Mouse (Mus musculus) heart, embryonic 11.5 days (tissue): ENCODE data around the gene Fbln5. TPM values are rescaled to one million over a fixed set of nuclear protein-coding genes. Genes with fewer than 3 reads are reported as not detected.

Experiments
- ATAC-seq: fragments of 200-750 bp; cut with Nextera tagmentation; replicated peaks from 2 replicates; pipeline ENCODE4 v1.8.0; 2017; ENCODE audit warnings: moderate library complexity; ENCODE audit not compliant: insufficient number of reproducible peaks, low FRiP score, low TSS enrichment
- H3K27ac ChIP-seq: fragments of 300-500 bp; sonication (generic); 2 replicates; pipeline ENCODE4 v1.5.1; 2014; ENCODE audit warnings: mild to moderate bottlenecking, low read depth, low read length
- H3K27me3 ChIP-seq: fragments of 300-500 bp; sonication (generic); 2 replicates; pipeline ENCODE4 v1.6.1; 2014; ENCODE audit warnings: mild to moderate bottlenecking, low read length, mixed read lengths; ENCODE audit not compliant: control insufficient read depth, insufficient read depth
- H3K36me3 ChIP-seq: fragments of 300-500 bp; sonication (generic); 2 replicates; pipeline ENCODE4 v1.6.1; 2014; ENCODE audit warnings: mild to moderate bottlenecking, low read length, moderate library complexity, mixed read lengths; ENCODE audit not compliant: control insufficient read depth, insufficient read depth
- H3K4me1 ChIP-seq: fragments of 300-500 bp; sonication (generic); 2 replicates; pipeline ENCODE4 v1.6.1; 2014; ENCODE audit warnings: low read length; ENCODE audit not compliant: control insufficient read depth, insufficient read depth
- H3K4me2 ChIP-seq: fragments of 300-500 bp; sonication (generic); 2 replicates; pipeline ENCODE4 v1.6.1; 2014; ENCODE audit warnings: mild to moderate bottlenecking, moderate library complexity
- H3K4me3 ChIP-seq: fragments of 300-500 bp; sonication (generic); 2 replicates; pipeline ENCODE4 v1.5.1; 2014; ENCODE audit warnings: low read depth, low read length
- H3K9ac ChIP-seq: fragments of 300-500 bp; sonication (generic); 2 replicates; pipeline ENCODE4 v1.6.1; 2014; ENCODE audit warnings: mild to moderate bottlenecking, low read depth, low read length, moderate library complexity
- H3K9me3 ChIP-seq: fragments of 300-500 bp; sonication (generic); replicated peaks from 2 replicates; pipeline ENCODE4 v1.6.1; 2016; ENCODE audit warnings: low read length; ENCODE audit not compliant: control insufficient read depth
- WGBS: fragments of 180-500 bp; shearing (Covaris S2); extraction: QIAGEN DNeasy Blood & Tissue Kit; methylation state at CpG from one replicate; pipeline ENCODE4 v1.1.7; 2014; ENCODE audit not compliant: insufficient replicate concordance; 5-methylcytosine and 5-hydroxymethylcytosine counted together
- polyA plus RNA-seq: library from polyadenylated mRNA; unstranded; fragments of >200 nt; fragmentation: Nextera tagmentation; extraction: Ambion mirVana; gene quantifications from 2 replicates; pipeline ENCODE4 v1.2.1, GENCODE M21; 2014

The Fbln5 gene
- polyA plus RNA-seq, 1 experiment from 2014 or later: 24.7 TPM

DNA sequence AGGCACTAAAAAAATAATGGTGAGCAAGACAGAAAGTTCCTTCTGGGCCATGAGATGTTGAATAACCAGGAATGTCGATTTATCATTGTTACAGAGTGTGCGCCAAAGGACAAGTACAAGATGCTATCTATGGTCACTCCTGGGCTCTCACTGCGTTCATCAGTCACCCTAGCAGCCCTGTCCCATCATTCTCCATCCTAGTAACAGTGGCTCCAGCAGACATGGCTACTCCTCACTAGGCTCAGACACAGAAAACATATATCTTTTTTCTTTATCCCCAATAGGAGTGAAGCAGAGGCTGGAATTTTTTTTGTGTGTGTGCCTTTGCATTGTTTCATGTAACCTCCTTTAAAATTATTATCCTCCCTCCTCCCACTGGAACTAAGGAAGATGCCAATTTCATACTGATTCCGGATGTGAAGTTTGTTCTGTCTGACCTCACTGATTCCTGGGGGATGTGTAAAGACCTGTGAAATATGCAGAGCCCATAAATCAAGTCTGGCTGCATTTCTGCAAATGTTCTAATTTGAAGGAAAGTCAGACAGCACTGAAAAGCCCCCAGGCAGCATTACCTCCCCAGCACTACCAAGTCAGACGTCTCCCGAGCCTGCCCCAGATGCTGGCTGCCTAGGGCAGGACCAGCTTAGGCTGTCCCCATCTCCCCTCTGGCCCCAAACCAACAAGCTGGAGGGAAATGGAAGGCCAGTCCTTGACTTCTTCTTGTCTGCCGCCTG, 20.5 kb downstream of the Fbln5 start:
- WGBS: 62% methylated on average over 7 of the region's 7 CpGs
- H3K4me2 ChIP-seq: no peak overlapping the region
- H3K4me3 ChIP-seq: no peak overlapping the region
- H3K36me3 ChIP-seq: no peaks in the 10 kb centered on the region
- no peaks in the 10 kb centered on the region for H3K4me1 ChIP-seq
- ATAC-seq: no peak
- no peaks in the 10 kb centered on the region for H3K9me3 ChIP-seq
- no peaks in the 10 kb centered on the region for H3K27me3 ChIP-seq
- H3K9ac ChIP-seq: no peak overlapping the region
- H3K27ac ChIP-seq: no peak overlapping the region

DNA sequence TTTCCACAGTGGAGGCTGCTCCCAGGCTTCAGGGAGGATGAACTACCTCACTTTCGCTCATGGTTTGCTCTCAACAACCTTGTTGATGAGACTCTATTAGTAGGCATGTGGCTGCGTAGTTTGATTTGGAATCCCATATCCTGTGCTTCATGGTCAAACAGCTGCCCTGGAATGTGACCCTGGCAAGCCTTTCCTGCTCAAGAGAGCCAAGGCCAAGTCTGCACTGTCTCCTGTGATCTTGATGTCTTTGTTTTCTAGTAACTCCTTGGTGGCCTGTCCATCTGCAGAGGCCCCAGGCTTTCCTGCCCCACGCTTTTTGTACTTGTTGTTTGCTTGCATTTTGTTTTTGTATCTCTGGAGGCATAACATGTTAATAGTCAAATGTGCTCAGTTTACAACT, 24.4 kb downstream of the Fbln5 start:
- no peak overlapping the region for H3K4me2 ChIP-seq
- no peaks in the 10 kb centered on the region for H3K9me3 ChIP-seq
- H3K36me3 ChIP-seq: no peaks in the 10 kb centered on the region
- no peaks in the 10 kb centered on the region for H3K4me1 ChIP-seq
- H3K27me3 ChIP-seq: no peaks in the 10 kb centered on the region
- no peak for ATAC-seq
- no peak overlapping the region for H3K9ac ChIP-seq
- WGBS: 76% methylated on average over 3 of the region's 3 CpGs
- H3K27ac ChIP-seq: no peak overlapping the region
- no peak overlapping the region for H3K4me3 ChIP-seq

DNA sequence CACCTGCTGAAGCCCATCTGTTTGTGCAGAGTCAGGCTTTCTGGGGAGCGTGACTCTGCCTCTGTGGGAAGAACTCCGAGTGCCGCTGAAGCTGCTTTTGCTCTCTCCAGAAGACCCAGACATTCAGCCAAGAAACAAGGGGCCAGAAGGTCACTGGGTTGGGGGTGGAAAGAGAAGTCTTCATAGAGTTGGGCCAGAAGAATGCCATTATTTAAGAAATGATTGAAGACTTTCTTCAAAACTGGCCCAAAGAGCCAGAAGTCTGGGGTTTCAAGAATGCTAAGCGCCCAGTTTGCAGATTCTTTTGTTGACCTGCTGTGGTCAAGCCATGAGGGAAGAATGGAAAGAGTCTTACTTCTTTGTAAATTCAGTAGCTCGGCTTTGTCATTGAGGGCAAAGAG, 25.6 kb downstream of the Fbln5 start:
- no peak overlapping the region for H3K4me2 ChIP-seq

DNA sequence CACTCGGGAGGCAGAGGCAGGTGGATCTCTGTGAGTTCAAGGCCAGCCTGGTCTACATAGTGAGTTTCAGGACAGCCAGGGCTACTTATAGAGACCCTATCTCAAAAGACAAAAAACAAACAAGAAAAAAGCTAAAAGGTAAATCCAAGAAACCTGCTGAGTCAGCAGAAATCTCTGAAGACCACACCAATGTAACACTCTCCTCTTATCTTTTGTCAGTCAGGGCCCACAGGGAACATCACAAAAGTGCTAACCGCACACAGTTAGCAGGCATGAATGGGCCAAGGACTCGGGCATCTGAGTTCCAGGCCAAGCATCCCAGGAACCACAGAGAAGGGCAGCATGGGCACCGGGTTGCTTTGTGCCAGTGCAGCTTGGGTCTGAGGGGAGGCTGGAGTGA, 26.2 kb downstream of the Fbln5 start:
- 83% methylated on average over 4 of the region's 4 CpGs for WGBS

More for the DNA sequence above, 25.6 kb downstream of the Fbln5 start:
- no peaks in the 10 kb centered on the region for H3K4me1 ChIP-seq
- H3K36me3 ChIP-seq: no peaks in the 10 kb centered on the region
- no peak overlapping the region for H3K9ac ChIP-seq
- ATAC-seq: no peak
- H3K4me3 ChIP-seq: no peak overlapping the region
- H3K27ac ChIP-seq: no peak overlapping the region
- H3K27me3 ChIP-seq: no peaks in the 10 kb centered on the region
- 82% methylated on average over 5 of the region's 5 CpGs for WGBS
- H3K9me3 ChIP-seq: no peaks in the 10 kb centered on the region

DNA sequence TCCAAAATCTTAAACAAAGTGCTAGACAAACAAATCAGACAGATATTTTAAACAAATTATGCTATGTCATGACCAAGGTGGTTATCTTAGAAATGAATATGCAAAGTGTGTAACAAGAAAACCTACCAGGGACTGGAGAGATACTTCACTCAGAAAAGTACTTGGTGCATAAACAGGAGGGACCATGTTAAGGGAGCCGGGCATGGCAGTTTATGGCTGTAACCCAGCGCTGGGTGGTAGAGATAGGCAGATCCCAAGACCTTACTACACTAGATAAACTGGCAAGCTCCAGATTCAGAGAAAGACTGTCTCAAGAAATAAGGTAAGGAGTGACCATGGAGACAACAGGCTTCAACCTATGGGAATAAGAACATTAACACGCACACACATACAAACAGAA, 29.1 kb downstream of the Fbln5 start:
- H3K4me1 ChIP-seq: no peaks in the 10 kb centered on the region
- WGBS: 83% methylated on average over 3 of the region's 3 CpGs
- ATAC-seq: no peak

More for the DNA sequence above, 26.2 kb downstream of the Fbln5 start:
- Histone ChIP-seq H3K4me3 (no peak overlapping the region), H3K9ac (no peak overlapping the region), H3K4me1 (no peaks in the 10 kb centered on the region), H3K9me3 (no peaks in the 10 kb centered on the region), H3K27ac (no peak overlapping the region), H3K4me2 (no peak overlapping the region), H3K36me3 (no peaks in the 10 kb centered on the region), H3K27me3 (no peaks in the 10 kb centered on the region)
- ATAC-seq: no peak

DNA sequence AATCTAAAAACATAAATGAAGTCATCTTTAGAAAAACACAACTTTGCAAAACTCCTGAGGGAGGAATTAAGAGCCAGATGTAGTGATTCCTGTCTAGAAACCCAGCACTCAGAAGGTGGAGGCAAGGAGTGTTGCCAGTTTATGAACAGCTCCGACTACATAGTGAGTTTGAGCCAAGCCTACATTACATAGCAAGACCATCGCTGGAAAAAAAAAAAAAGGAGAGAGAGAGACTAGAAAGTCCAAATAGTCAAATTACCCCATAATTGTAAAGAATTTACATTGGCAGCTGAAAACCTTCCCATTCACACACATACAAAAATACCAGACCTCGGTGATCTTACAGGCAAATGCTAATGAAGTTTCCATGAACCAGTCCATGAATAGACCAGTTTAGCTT, 29.6 kb downstream of the Fbln5 start:
- Histone ChIP-seq H3K9ac (no peak overlapping the region), H3K4me2 (no peak overlapping the region), H3K4me3 (no peak overlapping the region), H3K27ac (no peak overlapping the region), H3K27me3 (no peaks in the 10 kb centered on the region), H3K4me1 (no peaks in the 10 kb centered on the region), H3K9me3 (no peaks in the 10 kb centered on the region), H3K36me3 (no peaks in the 10 kb centered on the region)
- WGBS: 67% methylated on average over 3 of the region's 3 CpGs
- no peak for ATAC-seq

More for the DNA sequence above, 29.1 kb downstream of the Fbln5 start:
- Histone ChIP-seq H3K4me3 (no peak overlapping the region), H3K36me3 (no peaks in the 10 kb centered on the region), H3K4me2 (no peak overlapping the region), H3K9ac (no peak overlapping the region), H3K9me3 (no peaks in the 10 kb centered on the region), H3K27me3 (no peaks in the 10 kb centered on the region), H3K27ac (no peak overlapping the region)

DNA sequence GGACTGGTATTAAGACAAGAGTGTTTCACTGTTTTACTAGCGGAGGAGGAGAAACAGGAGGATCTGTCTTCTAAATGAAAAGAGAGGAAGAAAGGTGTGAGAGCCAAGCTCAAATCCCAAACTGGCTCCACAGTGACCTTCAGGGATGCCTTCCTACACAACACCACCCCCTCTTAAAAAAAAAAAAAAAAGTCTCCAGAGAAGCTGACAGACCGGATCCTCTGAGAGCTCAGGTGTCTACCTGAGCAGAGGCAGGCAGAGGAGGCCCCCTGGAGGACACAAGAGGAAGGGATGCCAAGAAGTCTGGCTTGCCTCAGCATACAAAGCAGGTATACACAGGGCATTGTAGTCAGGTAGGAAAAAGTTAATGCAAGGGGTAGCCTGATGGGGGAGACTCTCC, 36.1 kb downstream of the Fbln5 start:
- ATAC-seq: no peak
- WGBS: 54% methylated on average over 2 of the region's 2 CpGs
- H3K36me3 ChIP-seq: no peaks in the 10 kb centered on the region

DNA sequence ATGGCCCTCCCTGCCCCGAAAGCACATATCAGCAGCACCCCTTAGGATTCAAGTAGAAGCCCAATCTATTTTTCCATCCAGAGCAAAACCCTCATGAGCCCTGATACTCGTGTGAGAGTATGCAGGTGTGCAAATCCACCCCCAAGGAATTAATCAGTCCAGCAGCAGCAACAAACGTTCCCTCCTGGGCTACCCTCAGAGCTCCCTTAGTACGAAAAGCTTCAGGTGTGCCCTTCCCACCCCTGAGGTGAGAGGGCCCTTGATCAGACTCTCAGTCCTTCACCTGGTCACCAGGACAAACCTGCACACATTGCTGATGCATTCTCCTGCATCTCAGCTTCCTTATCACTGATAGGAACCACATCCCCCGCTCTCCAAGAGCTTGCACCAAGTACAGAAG, 37.9 kb downstream of the Fbln5 start:
- H3K36me3 ChIP-seq: no peaks in the 10 kb centered on the region
- no peak for ATAC-seq
- H3K4me1 ChIP-seq: no peaks in the 10 kb centered on the region
- no peak overlapping the region for H3K9ac ChIP-seq
- no peak overlapping the region for H3K4me2 ChIP-seq
- no peaks in the 10 kb centered on the region for H3K27me3 ChIP-seq
- WGBS: 66% methylated on average over 5 of the region's 5 CpGs
- H3K4me3 ChIP-seq: no peak overlapping the region
- no peaks in the 10 kb centered on the region for H3K9me3 ChIP-seq
- H3K27ac ChIP-seq: no peak overlapping the region

More for the DNA sequence above, 36.1 kb downstream of the Fbln5 start:
- H3K4me2 ChIP-seq: no peak overlapping the region
- H3K9me3 ChIP-seq: no peaks in the 10 kb centered on the region
- no peak overlapping the region for H3K4me3 ChIP-seq
- no peak overlapping the region for H3K27ac ChIP-seq
- H3K9ac ChIP-seq: no peak overlapping the region
- H3K27me3 ChIP-seq: no peaks in the 10 kb centered on the region
- H3K4me1 ChIP-seq: no peaks in the 10 kb centered on the region
